Mouse (Mus musculus) cerebellum, postnatal 4 days (tissue): Measurements from ENCODE around the gene Dnal1.

Source experiments
- DNase-seq, 2 experiments: peaks; one replicate each; pipeline ENCODE4 v3.0.0; 2022; ENCODE audit warnings: low spot score in 2 of 2, mixed read lengths in 1 of 2

Dnal1 gene

DNA sequence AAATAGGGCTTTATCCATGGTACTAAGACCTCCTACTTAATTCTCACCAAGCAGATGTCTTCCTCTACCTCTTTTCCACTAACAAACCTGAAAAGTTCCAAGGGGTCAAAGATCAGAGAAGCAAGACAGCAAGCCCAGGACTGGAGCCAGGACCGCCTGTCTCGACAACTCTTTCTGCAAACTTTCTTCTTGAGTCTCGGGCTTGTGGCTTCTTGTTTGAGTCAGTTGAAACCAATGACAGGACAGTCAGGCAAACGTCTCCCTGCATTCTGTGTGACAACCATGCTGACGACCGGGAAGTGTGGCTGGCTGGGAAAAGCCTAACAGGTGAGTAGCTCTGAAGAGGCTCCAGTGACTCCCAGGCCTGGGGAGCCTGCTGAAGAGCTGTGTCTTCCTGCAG, 71.4 kb downstream of the Dnal1 start:
- no peak for DNase-seq

DNA sequence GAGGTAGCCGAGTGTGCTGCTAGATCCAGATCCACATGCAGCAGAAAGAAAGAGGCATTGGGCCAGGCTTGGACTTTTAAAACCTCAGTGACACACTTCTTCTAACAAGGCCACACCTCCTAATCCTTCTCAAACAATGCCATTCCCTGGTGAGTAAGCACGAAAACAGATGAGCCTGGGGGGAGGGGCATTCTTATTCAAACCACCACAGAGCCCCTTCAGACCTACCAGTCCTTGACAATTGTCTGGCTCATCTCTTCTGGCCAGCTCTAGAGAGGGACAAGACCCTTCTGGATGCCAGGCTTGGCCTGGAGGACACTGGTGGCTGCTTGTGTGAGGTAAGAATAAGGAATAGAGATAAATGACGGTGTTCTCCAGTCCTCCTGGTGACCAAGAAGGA, 72.4 kb downstream of the Dnal1 start:
- no peak for DNase-seq

DNA sequence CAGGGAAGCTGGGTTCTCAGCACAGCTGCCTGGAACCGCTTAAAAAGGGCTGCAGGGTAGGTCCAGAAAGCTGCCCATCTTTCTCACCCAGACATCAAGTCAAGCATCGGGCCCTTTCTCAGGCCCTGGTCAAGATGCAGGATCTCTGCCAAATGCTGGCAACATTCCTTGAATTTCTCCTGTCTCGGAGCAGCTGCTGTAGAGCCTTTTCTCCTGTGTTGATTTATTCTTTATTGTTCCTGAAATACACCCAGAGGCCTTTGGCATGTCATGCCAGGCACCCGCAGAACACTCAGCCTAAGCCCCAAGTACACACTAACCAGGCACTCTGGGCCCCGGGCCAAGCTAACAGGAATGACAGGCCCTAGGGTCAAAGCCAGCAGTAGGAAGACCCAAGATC, 72.8 kb downstream of the Dnal1 start:
- DNase-seq = peak in 1 of 2 experiments; percentile 40

DNA sequence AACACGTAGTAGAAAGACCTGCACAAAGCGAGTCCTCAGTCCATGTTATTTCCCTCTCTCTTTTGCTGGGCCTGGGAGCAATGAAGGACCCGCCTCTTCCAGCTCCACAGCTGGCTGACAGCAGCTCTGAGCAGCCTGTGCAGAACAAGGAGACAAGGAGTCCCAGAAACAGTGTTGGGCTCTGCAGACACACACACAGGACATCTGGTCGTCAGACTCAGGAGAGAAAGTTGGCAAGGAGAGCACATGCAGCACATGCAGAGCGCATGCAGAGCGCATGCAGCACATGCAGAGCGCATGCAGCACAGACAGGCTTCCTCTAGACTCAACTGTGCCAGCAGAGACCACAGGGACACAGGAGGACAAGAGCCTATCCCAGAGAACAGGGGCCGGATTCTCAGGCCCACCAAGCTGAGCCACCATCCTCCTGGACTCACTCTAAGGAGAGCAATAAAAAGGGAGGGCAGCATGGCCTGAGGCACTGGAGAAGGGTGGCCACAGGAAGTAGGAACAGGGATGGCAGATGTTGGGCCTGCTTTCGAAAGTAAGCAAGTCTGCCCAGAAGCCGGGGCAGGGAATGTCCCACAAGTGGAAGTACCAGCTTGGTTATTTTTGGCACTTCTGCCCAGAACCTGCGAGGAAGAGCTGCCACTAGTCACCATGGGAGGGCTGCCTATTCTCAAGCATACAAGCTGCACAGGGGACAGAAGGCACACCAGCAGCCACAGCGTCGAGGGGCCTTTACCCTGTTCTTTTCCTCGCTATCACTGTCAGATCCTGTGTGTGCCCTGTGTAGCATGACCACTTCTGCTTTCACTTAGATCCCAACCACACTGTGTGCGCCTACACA, 73.8 kb downstream of the Dnal1 start:
- no peak for DNase-seq

DNA sequence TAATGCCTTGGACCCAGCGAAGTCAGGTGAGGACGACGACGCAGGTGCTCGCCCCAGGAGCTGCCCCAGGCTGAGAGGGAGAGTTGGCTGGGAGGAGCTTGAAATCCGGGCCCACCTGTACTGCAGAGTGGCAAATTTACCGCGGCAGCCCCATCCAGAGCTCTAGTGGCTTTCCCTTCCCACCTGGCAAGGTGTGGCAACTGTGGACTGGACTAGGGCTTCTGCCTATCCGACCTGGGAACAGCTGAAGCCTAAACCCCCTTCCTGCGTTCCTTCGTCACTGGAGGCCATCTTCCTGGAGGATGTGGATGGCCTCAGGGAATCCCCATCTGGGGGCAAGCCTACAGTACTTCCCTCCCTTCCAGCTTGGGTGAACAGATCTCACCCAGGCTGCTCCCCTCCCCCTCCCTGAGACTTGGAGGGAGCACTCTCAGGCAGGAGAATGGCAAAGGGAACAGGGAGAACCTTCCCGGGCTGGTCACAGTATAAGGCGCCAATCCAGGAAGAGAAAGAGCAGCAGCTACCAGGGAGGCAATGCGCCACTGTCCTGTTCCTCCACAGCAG, 74.8 kb downstream of the Dnal1 start:
- DNase-seq = no peak

DNA sequence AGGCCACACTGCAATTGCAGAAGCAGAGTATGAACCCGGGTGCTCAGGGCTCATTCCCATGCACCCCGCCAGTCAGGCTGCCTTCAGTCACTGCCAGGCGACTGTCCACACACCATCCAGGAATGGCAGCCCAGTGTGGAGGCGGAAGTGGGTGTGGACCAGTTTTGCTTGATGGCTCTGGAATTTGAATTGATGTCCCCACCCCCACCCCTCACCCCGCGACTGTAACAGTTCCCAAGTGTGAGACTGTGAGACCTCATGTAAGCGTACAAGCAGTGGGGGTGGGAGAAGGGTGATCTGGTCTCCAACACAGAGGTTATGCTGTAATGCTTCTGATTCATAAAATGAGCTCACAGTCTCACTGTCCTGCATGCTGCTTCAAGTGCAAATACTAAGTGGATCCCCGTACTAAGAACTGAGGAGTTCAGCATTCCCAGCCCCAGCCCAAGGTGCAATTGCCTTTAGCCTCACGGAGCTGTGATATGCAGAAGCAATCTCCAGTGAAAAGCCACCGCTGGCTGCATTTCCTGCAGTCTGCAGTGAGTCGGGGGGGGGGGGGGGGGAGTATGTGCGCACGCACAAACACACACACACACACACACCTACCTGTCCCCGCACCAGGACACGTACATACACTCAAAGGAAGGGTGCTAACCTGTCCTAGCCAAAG, 76.1 kb downstream of the Dnal1 start:
- no peak for DNase-seq

DNA sequence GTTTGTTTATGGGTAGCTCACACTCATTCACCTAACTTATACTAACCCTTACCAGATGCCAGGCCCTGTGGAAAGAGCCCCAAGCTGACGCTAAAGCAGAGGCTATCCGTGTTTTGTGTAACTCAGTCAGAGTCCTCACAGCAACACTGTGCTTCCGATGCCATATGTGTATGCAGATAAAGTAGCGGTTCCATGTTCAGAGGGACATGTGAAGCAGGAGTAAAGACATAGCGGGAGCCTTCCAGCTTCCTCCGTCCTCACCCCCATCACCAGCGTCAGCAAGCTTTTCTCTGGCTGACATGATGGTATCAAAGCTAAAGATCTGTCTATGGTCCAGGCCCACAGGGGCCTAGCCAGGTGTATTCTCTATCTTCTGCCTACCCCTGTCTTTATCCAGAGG, 77.0 kb downstream of the Dnal1 start:
- no peak for DNase-seq

DNA sequence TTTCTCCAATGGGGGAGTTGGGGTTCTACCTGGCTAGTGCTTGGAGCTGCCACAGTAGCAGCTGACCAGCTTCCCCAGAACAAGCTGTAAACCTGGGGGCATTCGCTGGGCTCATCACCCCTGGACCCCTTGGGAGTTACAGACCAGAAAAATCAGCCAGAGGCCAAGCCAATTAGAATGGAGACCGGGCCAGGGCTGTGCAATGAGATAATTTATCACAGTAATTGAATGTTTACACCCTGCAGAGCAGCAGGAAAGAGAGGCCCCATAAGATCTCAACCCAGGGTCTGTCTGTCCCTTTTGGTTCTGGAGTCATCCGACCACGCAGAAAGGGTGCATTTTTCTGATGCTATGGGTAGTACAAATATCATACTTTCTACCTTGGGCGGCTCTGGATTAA, 77.6 kb downstream of the Dnal1 start:
- DNase-seq = no peak

DNA sequence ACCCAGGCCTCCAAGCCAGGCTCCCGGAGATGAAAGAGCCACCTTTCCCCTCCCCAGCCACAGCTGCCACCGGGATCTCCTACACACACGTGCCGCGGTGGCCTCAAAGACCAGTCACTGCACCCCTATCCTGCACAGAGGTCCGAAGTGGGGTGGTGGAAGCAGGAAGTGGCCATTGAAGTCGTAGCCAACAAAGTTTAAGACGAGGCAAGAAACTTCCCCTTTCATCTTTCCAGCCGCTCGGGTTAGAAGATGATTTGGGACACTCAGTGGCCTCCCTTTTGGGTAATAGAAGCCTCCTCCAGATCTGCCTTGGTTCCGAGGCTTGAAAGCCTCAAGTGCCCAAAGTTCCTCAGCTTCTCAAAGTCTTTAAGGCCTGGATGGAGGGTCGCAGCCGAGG, 78.1 kb downstream of the Dnal1 start:
- DNase-seq = no peak

DNA sequence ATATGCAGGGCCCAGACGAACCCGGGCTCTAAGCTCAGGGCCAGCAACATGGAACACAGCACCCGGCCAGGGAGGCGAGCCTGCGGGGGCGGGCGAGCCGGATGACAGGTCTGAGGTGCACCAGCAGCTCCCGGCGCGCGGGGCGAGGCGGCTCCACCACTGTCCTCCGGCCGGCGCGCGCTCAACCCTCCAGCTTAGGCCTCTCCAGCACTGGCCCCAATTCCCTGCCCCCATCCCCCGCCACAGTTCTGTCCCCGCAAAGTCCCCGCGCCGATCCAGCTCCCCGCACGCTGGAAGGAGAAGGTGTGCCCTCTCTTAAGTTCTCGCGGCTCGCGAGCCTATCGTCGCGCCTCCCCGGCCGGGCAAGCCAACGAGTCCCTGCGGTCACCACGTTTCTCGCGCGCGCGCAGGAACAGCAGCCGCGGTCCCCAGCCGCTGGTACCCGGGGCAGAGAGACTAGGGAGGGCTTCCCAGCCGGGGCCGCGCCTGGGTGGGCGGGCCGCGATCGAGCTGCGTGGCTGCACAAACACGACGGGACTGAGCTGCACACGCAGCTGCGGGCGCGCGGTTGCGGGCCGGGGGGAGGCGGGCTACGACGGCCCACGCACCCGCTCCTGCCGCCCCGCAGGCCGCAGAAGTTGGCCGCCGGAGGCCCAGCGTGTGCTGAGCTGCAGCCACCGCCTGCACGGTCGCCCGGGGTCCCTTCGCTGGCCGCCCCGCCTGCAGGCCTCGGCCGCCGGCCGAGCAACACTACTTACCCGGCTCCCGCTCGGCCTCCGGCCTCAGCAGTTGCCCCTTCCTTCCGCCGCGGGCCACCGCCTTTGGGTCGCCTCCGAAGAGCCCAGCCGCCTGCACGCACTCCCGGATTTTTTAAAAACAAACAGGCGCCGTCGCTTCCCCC, 78.8 kb downstream of the Dnal1 start:
- peak; percentile 63 to 70 for DNase-seq

DNA sequence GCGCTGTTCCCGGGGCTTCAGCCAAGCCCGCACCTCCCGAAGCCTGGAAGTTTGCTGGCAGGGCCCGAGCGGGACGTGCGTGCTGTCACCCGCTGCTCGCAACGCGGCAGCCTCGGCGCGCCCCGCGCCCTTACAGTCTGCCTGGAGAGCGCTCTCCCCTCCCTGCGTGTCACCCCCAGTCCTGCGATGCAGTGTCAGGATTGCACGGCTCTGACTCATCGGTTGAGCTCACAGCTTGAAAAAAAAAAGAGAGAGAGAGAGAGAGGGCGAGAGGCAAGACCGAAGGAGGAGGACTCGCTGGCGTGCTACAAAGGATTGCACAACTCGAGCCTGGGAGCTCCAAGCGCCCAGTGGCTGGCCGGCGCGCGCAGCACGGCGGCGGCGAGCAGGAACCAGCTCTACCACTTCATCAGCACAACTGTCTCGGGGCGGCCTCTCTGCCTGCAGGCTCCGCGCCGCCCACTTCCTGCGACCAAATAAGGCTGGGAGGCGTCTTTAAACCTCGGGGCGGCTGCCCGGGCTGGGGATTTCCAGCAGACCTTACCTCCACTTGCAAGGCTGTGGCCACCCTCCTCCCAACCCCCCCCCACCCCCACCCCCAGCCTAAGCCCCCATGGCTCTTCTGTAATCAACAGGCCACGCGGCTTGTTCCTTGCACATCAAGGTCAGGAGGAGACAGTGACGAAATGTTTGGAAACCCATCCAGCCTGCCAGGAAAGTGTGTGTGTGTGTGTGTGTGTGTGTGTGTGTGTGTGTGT, 79.7 kb downstream of the Dnal1 start:
- DNase-seq = peak; percentile 76 to 81

DNA sequence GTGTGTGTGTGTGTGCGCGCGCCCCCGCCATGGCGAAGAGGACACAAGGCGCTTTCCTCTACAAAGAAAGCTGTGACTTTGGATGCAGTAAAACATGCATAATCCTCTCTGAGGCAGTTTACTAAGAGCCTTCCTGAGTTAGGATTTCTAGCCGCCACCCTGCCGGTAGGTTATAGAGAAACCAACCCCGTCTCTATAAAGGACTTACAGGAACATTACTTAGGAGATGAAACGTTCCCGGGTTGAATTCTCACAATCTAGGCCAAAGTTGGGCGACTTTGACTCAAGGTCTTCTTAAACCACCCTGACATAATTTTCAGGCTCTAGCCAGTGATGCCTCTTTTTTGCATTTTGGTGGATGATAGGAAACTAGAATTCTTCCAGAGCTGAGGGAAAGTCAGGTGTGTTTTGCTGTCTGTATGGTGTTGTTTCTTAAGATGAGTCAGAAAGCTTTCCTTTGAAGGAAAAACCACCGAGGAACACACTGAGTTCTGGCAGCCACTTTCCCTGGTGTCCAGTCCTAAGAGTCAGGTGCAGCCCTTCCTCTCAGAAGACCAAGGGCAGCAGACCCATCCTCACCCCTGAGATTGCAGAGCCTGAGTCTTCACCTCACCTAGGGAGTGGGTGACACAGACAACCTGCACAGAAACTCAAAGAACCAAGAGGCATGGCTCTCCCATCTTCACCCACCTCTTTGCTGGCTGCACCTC, 80.4 kb downstream of the Dnal1 start:
- DNase-seq = no peak

DNA sequence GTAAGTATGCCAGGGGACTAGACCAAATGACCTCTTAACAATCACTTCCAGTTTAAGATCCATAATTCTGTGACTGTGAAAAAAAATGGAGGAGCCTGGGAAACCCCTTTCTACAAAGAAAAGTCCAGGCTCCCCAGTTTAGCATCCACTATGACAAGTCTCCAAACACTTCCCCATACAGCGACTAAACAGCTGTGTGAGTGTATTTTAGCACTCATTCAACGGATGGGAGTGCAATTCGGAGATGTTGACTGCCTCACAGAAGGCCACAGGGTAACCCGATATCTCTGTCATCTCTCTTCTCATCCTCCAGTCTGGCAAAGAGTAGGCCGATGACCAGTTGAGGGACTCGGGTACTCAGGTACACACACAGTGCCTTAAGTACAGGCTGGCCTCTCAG, 81.0 kb downstream of the Dnal1 start:
- DNase-seq = no peak
